Mouse (Mus musculus) olfactory bulb, adult 2 months (tissue): Measurements from ENCODE around the gene Syt1.

Experiments used
- CTCF ChIP-seq: fragments of 200-500 bp; IDR thresholded peaks from 2 replicates; pipeline ENCODE4 v1.5.1; 2012; ENCODE audit warnings: low read depth, mild to moderate bottlenecking, low read length, moderate library complexity; ENCODE audit not compliant: insufficient read depth
- POLR2A ChIP-seq: fragments of 200-500 bp; IDR thresholded peaks from 2 replicates; pipeline ENCODE4 v1.6.1; 2012; ENCODE audit warnings: mild to moderate bottlenecking, low read depth, low read length, moderate library complexity; ENCODE audit not compliant: insufficient read depth

GRCm38 (mm10) chr10:108865586-108865985 is 145.2 kb downstream of the Syt1 start:
- TF ChIP-seq POLR2A (no peak), CTCF (no peak)
